Mouse (Mus musculus) thymus, adult 2 months (tissue): Measurements from ENCODE around the gene Eif1. TPM values are rescaled to one million over a fixed set of nuclear protein-coding genes. Genes with fewer than 3 reads are reported as not detected.
"Not testable (repeated sequence)": the region's sequence is repeated elsewhere in the genome, so short reads cannot be mapped to it uniquely, and the experiment has no call there.

Source experiments
- DNase-seq: peaks from one replicate; pipeline ENCODE4 v3.0.0; 2021
- H3K27ac ChIP-seq: fragments of 200-500 bp; 2 replicates; pipeline ENCODE4 v1.5.1; 2012; ENCODE audit warnings: low read length, control low read depth; ENCODE audit not compliant: control insufficient read depth, insufficient read depth
- H3K27me3 ChIP-seq: fragments of 200-500 bp; 2 replicates; pipeline ENCODE4 v1.6.1; 2012; ENCODE audit warnings: mild to moderate bottlenecking, low read length, moderate library complexity, mixed read lengths; ENCODE audit not compliant: control insufficient read depth, insufficient read depth
- H3K36me3 ChIP-seq: fragments of 200-500 bp; 2 replicates; pipeline ENCODE4 v1.6.1; 2012; ENCODE audit warnings: mild to moderate bottlenecking, low read length, moderate library complexity; ENCODE audit not compliant: control insufficient read depth, insufficient read depth
- H3K4me1 ChIP-seq: fragments of 200-500 bp; replicated peaks from 2 replicates; pipeline ENCODE4 v1.6.1; 2012; ENCODE audit warnings: low read length; ENCODE audit not compliant: control insufficient read depth, insufficient read depth
- H3K4me3 ChIP-seq: fragments of 200-500 bp; 2 replicates; pipeline ENCODE4 v1.5.1; 2012; ENCODE audit warnings: mild to moderate bottlenecking, low read length, control low read depth, moderate library complexity; ENCODE audit not compliant: control insufficient read depth, insufficient read depth
- CTCF ChIP-seq: fragments of 200-500 bp; IDR thresholded peaks from 2 replicates; pipeline ENCODE4 v1.5.1; 2012; ENCODE audit warnings: mild to moderate bottlenecking, control low read depth, low read length, moderate library complexity, borderline replicate concordance; ENCODE audit not compliant: control insufficient read depth, poor library complexity, insufficient read depth; ENCODE audit errors: extremely low read depth
- POLR2A ChIP-seq: fragments of 200-500 bp; IDR thresholded peaks from 2 replicates; pipeline ENCODE4 v1.6.1; 2012; ENCODE audit warnings: mild to moderate bottlenecking, low read length, control low read depth, moderate library complexity; ENCODE audit not compliant: control insufficient read depth, poor library complexity, insufficient read depth; ENCODE audit errors: extremely low read depth
- WGBS: fragments of 180-500 bp; shearing (Covaris S2); methylation state at CpG from one replicate; pipeline ENCODE4 v1.1.7; 2018; 5-methylcytosine and 5-hydroxymethylcytosine counted together
- polyA plus RNA-seq: library from polyadenylated mRNA; depleted of rRNA; stranded (reverse); fragments of >200 nt; gene quantifications from 2 replicates; pipeline ENCODE4 v1.2.3, GENCODE M21; 2012

Gene Eif1
- polyA plus RNA-seq, 1 experiment: 131 TPM

- WGBS: 87% methylated on average over 3 of the region's 3 CpGs
- H3K27ac ChIP-seq: no peak overlapping the region
- peaks cover 20% of the 10 kb centered on the region for H3K36me3 ChIP-seq
- no peak overlapping the region for H3K4me3 ChIP-seq
- no peaks in the 10 kb centered on the region for H3K27me3 ChIP-seq
- peaks cover 2% of the 10 kb centered on the region for H3K4me1 ChIP-seq
- DNase-seq: no peak
- TF ChIP-seq CTCF (no peak), POLR2A (no peak)
These were observed 3.0 kb downstream of the Eif1 start for GRCm38 (mm10) chr11:100322591-100323258.

GRCm38 (mm10) chr11:100323578-100323977 lies 3.9 kb downstream of the Eif1 start:
- H3K4me1 ChIP-seq: peaks cover 2% of the 10 kb centered on the region
- TF ChIP-seq POLR2A (no peak), CTCF (no peak)
- H3K4me3 ChIP-seq: no peak overlapping the region
- 24% methylated on average over 3 of the region's 3 CpGs for WGBS
- DNase-seq: peak; percentile 58
- no peak overlapping the region for H3K27ac ChIP-seq
- H3K36me3 ChIP-seq: peaks cover 20% of the 10 kb centered on the region
- H3K27me3 ChIP-seq: no peaks in the 10 kb centered on the region

- TF ChIP-seq POLR2A: no peak
- TF ChIP-seq CTCF: no peak
- DNase-seq: no peak
- Histone ChIP-seq H3K4me3 (no peak overlapping the region), H3K27ac (no peak overlapping the region), H3K36me3 (peaks cover 20% of the 10 kb centered on the region), H3K4me1 (no peaks in the 10 kb centered on the region), H3K27me3 (no peaks in the 10 kb centered on the region)
- 95% methylated on average over 11 of the region's 11 CpGs for WGBS
These were observed 5.5 kb downstream of the Eif1 start for GRCm38 (mm10) chr11:100325062-100325629.

DNA sequence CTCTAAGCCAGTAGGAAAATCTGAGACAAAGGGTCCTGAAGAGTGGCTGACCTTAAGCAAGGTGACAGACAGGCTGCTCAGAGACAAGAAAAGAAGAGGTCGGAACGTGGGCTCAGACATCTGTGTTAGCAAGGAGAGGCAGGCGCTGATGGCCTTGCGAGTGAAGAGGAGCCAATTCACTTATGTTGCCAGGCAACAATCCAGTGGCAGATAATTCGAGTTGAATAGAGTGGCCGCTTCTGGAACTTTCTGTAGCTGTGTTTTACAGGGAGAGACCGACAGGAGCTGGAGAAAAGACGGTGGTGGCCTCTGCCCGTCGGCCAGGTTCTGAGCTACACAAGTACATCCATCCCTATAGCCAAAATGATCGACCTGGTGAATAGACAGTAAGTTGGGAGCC lies 7.6 kb downstream of the Eif1 start:
- WGBS: 95% methylated on average over 11 of the region's 11 CpGs
- H3K27me3 ChIP-seq: no peaks in the 10 kb centered on the region
- no peak for DNase-seq
- no peaks in the 10 kb centered on the region for H3K4me1 ChIP-seq
- H3K4me3 ChIP-seq: no peak overlapping the region
- peaks cover 5% of the 10 kb centered on the region for H3K36me3 ChIP-seq
- no peak for TF ChIP-seq CTCF
- no peak for TF ChIP-seq POLR2A
- H3K27ac ChIP-seq: no peak overlapping the region

- 47% methylated on average over 6 of the region's 6 CpGs for WGBS
- no peaks in the 10 kb centered on the region for H3K4me1 ChIP-seq
These were observed 8.1 kb downstream of the Eif1 start for GRCm38 (mm10) chr11:100327761-100328160.

DNA sequence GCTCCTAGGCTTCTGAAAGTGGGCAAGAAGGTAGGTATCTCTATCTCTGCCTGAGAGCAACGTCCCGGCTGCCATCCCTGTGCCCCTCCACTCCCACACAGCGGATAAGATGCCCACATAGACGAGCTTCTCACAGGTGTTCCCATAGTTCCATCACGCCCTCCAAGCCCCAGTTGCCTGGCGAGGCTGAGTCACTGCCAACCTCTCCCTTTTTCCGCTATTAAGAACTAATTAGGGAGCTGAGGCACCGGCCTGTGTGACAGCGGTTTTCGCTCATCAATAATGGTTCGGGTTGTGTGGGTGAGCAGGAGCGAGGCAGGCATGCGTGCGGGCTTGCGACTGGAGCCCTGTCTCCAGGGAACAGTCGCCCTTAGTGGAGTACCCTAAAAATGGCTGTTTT lies 10.6 kb downstream of the Eif1 start:
- Histone ChIP-seq H3K4me3 (no peak overlapping the region), H3K27ac (no peak overlapping the region), H3K4me1 (no peaks in the 10 kb centered on the region), H3K36me3 (no peaks in the 10 kb centered on the region), H3K27me3 (no peaks in the 10 kb centered on the region)
- WGBS: 89% methylated on average over 16 of the region's 16 CpGs
- no peak for DNase-seq
- TF ChIP-seq CTCF (no peak), POLR2A (no peak)

More at GRCm38 (mm10) chr11:100327761-100328160, 8.1 kb downstream of the Eif1 start:
- Histone ChIP-seq H3K27me3 (no peaks in the 10 kb centered on the region), H3K27ac (no peak overlapping the region), H3K4me3 (no peak overlapping the region), H3K36me3 (0 out of 2 replicates have a peak, but pooled peaks cover under 1% of the 10 kb centered on the region)
- TF ChIP-seq POLR2A (no peak), CTCF (no peak)
- no peak for DNase-seq

DNA sequence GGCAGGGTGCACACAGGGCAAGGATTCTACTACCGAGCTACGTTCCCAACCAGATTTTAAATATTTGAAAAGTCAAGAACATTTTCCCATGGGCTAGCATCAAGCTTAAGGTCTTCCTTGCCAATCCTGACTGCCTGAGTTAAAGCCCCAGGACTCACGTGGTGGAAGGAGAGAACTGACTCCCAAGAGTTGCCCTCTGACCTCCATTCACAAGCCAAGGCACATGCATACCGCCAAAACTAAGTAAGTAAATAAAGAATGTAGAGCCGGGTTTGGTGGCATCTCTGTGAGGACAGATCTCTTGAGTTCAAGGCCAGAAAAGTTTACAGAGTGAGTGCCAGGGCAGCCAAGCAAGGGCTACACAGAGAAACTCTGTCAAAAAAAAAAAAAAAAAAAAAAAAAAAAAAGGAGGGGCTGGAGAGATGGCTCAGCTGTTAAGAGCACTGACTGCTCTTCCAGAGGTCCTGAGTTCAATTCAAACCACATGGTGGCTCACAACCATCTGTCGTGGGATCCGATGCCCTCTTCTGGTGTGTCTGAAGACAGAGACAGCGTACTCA lies 11.2 kb downstream of the Eif1 start:
- H3K4me1 ChIP-seq, H3K36me3 ChIP-seq, H3K27ac ChIP-seq, H3K4me3 ChIP-seq, DNase-seq, H3K27me3 ChIP-seq: not testable (repeated sequence)
- WGBS: 84% methylated on average over 8 of the region's 8 CpGs
